Mouse (Mus musculus) testis, postnatal 10 days (tissue): Measurements from ENCODE around the gene Senp5.

Experiments
- DNase-seq: peaks from one replicate; pipeline ENCODE4 v3.0.0; 2021; ENCODE audit warnings: low spot score

Gene Senp5

GRCm38 (mm10) chr16:31938856-31939255 lies 64.2 kb downstream of the Senp5 start:
- no peak for DNase-seq

GRCm38 (mm10) chr16:31936568-31936967 lies 66.5 kb downstream of the Senp5 start:
- no peak for DNase-seq

GRCm38 (mm10) chr16:31935091-31935979 lies 67.8 kb downstream of the Senp5 start:
- no peak for DNase-seq

- no peak for DNase-seq
These were observed 68.5 kb downstream of the Senp5 start for GRCm38 (mm10) chr16:31934550-31935010.

GRCm38 (mm10) chr16:31933751-31934549 lies 69.1 kb downstream of the Senp5 start, which contains the start of gene Pigz:
Pigz (plus strand) TSS chr16:31933851.
- DNase-seq: peak; percentile 59

GRCm38 (mm10) chr16:31932840-31933697 lies 70.0 kb downstream of the Senp5 start:
- peak; percentile 89 for DNase-seq

GRCm38 (mm10) chr16:31932255-31932654 lies 70.8 kb downstream of the Senp5 start:
- DNase-seq: no peak

- DNase-seq: no peak
These were observed 71.8 kb downstream of the Senp5 start for GRCm38 (mm10) chr16:31931330-31931729.

- no peak for DNase-seq
These were observed 75.7 kb downstream of the Senp5 start for GRCm38 (mm10) chr16:31927412-31927811.

- DNase-seq: no peak
These were observed 76.4 kb downstream of the Senp5 start for GRCm38 (mm10) chr16:31926547-31927182.

- no peak for DNase-seq
These were observed 77.0 kb downstream of the Senp5 start for GRCm38 (mm10) chr16:31926091-31926490.

- DNase-seq: no peak
These were observed 78.7 kb downstream of the Senp5 start for GRCm38 (mm10) chr16:31924368-31924767.

- peak; percentile 79 for DNase-seq
These were observed 84.8 kb downstream of the Senp5 start for GRCm38 (mm10) chr16:31918248-31918724.

GRCm38 (mm10) chr16:31917776-31918175 lies 85.3 kb downstream of the Senp5 start:
- no peak for DNase-seq

- no peak for DNase-seq
These were observed 92.7 kb downstream of the Senp5 start for GRCm38 (mm10) chr16:31910281-31910847.
